Mouse (Mus musculus): ENCODE data around the gene Ankrd33b. TPM values are rescaled to one million over a fixed set of nuclear protein-coding genes. Genes with fewer than 3 reads are reported as not detected.

Ankrd33b gene
- polyA plus RNA-seq (2012; rRNA removed) = 25.4 and 26.0 TPM in 2 replicates

DNA sequence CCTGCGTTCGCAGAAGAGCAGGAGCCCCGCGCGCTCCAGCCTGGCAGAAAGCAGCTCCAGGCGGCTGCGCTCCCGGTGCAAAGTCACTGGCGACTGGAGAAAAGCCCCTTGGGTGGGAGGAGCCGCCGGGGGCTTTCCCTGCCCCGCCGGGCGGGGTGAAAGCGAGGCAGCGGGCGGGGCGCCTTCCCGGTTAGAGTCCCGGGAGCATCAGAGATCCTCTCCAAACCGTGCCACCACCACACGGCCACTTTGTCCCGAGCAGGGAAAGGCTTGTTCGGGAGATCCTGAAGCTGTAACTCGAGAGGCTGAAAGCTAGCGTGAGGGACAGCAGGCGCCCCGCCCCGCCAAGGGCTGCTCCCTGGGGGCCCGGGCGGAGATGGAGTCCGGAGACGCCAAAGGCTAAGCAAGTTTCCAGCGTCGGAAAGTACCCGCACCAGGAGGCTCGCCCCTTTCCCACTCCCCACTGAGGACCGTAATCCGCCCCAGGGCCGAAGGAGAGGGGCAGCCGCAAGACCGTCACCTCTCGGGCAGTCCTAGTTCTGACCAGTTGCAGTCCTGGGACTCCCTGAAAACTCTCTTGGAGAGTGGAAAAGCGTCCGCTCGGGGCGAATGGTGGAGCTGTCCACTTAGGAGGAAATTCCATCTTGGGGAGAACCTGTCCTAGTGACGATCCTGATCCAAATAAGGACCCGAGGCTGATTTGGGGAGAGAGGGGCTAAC is at the start of gene Ankrd33b:
TSS of gene Ankrd33b (minus strand) at position 246 of the 720 bp plus-strand sequence.
- DNase-seq (ENCODE audit: extremely low spot score in 1 of 2, low spot score in 1 of 2) = peak in 1 of 2 experiments; percentile 70

DNA sequence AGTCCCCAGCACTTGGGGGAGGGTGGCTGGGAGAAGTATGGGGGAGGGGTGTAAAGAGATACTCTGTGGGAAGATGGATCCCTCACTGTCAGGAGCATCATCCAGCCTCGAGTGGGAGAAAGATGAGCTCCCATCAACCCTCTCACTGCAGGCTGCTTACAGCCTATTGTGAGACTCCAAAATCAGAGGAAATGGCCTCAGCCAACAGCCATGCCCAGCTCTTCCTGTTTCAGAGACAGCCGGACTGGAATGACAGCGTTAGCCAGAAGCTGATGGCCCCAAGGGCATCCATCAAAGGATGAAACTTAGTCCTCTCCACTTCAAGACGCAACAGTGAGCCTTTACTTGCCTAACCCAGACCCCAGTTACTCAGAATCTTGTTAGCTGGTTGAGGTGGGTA is 47.7 kb upstream of the Ankrd33b start:
- no peak for DNase-seq (ENCODE audit: extremely low spot score in 1 of 2, low spot score in 1 of 2)

DNA sequence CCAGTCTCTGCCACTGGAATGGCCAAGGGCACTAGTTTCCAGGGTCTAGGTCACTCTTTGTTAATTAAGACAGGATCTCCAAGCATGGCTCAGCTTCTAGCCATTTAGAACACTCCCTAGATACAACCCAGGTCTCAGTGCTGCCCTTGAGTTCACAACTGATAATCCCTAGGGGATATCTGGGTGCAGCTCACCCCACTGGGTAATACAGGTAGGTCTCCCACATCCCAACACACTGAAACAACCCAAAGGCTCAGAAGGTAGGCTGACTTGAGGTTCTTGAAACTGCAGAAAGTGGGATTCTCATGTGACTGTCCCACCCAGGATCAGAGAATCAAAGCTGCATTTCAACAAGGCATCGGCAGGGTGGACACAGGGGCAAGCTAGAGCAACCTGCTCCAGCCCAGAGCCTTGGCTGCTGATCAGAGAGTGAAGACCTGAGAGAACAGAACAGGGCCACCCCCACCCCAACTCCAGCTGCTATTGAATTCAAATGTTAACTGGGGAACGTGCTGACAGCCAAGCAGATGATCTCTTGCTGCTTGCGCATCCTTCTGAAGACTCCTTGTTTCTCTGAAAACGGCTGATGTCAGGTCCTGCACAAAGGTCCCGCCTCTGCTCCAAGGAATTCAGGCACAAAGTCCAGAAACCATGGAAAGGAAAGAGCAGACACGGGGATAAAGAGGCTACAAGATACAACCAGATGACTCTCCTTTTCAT is 46.8 kb upstream of the Ankrd33b start:
- no peak for DNase-seq (ENCODE audit: extremely low spot score in 1 of 2, low spot score in 1 of 2)

DNA sequence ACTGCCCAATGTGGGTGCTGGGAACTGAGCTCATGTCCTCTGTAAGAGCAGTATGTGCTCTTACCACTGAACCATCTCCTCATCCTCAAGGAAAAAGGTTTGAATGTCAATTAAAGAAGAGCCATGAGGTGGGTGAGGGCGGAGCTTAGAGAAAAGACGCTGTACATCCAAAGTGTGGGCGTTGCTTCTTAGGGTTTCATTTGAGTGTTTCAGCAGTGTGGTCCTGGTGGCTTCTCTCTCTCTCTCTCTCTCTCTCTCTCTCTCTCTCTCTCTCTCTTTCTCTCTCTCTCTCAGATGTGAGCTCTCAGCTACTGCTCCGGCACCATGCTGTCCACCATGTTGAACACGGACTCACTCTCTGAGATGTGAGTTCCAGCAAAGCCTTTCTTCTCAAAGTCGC is 46.1 kb upstream of the Ankrd33b start:
- no peak for DNase-seq (ENCODE audit: extremely low spot score in 1 of 2, low spot score in 1 of 2)

DNA sequence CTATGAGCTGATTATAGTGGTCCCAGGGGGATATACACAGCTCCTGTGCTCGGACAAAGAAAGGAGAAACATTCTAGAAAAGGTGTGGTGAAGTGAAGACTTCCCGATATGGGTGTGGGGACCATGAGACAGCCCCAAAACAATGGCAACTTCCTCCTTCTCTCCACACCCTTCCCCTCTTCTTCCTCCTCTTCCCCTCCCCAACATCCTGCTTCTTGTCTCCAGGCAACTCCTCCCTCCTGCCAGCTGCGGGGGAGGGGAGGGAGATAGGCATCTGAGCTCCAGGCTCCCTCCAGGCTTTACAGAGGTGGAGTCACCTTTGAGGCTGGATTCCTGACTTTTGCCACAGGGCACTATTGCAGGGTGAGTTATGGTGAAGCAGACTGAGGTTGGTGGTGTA is 45.4 kb upstream of the Ankrd33b start:
- no peak for DNase-seq (ENCODE audit: extremely low spot score in 1 of 2, low spot score in 1 of 2)

DNA sequence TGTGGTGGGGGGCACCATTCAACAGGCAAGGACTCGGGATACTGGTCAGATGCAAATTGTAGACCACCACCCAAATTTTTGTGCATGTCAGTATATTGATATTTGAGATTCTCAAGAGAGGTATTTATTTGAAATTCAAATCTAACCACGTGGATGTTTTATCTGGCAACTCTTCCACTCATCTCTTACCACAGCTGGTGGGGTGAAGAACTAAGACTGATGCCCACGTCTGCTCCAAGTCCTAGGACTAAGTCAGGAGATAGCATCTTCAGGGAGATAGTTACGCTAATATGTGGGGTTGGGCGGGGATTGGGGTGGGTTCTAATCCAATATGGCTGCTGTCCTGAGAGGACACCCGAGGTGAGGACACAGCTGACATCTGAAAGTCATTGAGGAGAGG is 44.9 kb upstream of the Ankrd33b start:
- no peak for DNase-seq (ENCODE audit: extremely low spot score in 1 of 2, low spot score in 1 of 2)

DNA sequence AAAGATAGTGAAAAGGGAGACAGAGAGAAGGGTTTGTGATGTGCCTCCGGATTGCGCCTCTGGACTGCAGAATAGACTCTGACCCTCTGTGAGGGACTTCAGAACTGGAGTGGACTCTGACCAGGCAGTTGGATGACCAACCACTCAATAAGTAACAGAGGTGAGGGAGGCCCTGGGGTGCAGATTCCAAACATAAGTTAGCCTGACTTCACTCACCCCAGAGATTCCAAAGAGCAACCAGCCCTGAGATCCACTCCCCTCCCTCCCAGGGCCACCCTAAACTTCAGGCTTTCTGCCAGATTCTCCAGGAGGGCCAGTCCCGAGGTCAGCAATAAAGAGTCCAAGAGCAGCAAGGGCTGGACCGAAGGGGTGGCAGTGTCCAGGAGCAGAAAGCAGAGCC is 40.0 kb upstream of the Ankrd33b start:
- no peak for DNase-seq (ENCODE audit: extremely low spot score in 1 of 2, low spot score in 1 of 2)

DNA sequence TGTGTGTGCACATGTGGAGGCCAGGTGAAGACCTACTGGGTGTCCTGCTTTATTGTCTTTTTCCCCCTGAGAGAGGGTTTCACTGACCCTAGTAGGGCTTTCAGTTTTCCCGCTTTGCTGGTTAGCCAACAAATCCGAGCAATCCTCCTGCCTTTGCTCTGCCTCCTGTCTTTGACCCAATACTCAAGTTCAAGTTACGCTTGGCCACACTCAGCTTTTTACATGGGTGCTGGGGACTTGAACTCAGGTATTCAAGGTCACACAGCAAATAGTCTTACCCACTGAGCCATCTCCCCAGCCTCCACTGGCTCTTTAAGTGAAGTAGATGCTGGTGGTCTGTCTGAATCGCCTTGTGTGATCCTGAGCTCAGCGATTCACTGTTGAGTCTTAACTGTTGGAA is 39.4 kb upstream of the Ankrd33b start:
- no peak for DNase-seq (ENCODE audit: extremely low spot score in 1 of 2, low spot score in 1 of 2)

DNA sequence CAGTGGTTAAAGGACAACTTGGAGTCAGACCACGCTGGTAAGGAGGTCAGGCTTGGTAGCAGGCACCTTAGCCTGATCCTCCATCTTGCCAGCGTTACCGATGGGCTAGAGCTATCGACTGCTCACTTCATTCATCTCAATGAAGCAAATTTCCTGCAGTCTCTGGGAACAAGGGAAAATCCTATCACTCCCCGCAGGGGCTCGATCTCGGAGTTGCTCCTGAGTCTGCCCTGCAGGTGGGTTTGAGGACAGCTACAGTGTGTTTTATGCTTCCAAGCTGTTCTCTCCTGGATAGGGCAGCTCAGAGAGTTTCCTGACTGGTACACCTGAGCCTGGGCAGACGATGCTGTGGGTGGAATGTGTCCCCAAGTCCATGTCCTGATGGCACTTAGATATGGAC is 36.8 kb upstream of the Ankrd33b start:
- no peak for DNase-seq (ENCODE audit: extremely low spot score in 1 of 2, low spot score in 1 of 2)

DNA sequence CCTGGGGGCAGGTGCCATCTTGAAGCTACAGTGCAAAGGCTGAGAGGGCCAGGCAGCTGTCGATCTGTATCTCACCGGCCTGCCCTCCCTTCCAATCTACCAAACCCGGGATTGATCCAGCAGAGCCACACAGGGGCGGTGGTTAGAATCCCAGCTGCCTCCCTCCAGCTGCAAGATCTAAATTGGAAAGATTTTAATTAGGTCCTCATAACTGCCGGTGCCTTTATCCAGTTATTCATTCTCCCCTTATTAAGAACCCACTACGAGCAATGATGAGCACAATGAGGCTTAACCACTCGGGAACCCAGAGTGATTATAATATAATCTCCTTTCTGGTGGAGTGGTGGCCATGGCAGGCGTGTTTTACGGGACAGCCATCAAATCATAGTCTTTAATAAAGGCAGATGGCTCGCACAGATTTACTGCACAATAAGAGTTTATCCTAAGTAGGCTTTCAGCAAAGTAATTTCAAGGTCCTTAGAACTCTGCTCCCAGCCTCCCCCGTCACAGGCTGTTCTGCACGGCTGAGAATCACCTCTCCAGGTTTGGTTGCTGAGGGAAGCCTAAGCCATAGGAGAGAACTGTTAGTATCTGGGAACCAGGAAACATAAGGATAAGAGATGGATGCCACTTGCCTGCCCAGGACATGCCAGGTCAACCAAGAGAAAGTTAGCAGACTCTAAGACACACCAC is 34.8 kb upstream of the Ankrd33b start:
- DNase-seq (ENCODE audit: extremely low spot score in 1 of 2, low spot score in 1 of 2) = no peak

DNA sequence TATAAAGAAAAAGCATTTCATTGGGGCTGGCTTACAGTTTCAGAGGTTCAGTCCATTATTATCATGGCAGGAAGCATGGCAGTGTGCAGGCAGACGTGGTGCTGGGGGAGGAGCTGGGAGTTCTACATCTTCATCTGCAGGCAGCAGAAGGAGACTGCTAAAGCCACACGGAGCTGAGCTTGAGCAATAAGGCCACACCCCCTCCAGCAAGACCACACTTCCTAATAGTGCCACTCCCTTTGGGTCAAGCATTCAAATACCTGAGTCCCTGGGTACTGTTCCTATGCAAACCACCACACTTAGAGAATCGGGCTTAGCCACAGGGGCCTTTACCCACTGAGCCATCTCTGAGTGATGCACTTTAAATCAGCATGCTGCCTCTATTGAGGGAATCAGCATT is 33.4 kb upstream of the Ankrd33b start:
- DNase-seq (ENCODE audit: extremely low spot score in 1 of 2, low spot score in 1 of 2) = no peak

DNA sequence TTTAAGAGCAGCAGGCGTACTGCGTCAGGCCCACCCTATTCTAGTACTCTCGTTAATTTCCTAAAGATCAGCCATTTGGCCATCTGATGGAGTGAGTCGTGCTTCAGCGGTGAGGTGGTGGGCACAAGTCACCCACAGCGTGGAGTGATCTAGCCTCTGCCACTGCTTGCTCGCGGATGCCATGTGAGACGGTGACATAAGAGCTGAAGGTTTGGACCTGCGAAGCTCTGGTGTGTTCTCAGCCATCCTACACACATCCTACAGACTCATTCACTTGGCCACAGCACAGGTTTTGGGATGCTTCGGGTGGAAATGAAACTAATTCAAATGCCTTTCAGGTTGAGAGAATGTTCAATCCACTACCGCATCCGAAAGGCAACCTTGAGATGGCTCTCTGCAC is 31.2 kb upstream of the Ankrd33b start:
- DNase-seq (ENCODE audit: extremely low spot score in 1 of 2, low spot score in 1 of 2) = peak; percentile 67 to 76

DNA sequence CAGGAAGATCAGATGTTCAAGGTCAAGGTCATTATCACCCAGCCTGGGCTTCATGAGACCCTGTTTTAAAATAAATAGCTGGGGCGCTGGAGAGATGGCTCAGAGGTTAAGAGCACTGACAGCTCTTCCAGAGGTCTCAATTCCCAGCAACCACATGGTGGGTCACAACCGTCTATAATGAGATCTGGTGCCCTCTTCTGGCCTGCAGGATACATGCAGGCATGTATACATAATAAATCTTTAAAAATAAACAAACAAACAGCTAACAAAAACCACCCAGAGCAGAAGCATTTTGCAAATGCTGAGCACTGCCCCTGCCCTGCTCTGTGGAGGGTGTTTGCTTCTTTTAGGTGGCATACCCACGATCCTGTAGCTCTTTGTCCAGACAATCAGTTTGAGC is 29.9 kb upstream of the Ankrd33b start:
- no peak for DNase-seq (ENCODE audit: extremely low spot score in 1 of 2, low spot score in 1 of 2)

DNA sequence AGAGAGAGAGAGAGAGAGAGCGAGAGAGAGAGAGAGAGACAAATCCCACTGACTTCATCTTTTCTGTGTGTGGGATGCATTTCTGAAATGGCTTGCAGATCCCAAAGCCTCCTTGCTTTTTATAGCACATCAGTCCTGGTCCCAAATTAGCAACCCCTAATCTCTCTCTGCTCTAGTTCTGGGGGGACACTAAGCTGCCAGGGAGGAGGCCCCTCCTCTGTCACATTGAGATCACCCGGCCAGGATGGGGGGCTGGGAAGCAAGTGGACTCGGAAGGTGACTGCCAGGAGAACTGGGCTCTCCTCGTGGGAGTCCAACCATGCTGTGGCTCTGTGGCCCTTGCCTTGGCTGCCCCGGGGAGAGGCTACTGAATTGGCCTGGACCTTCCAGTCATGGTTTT is 29.2 kb upstream of the Ankrd33b start:
- peak; percentile 52 to 66 for DNase-seq (ENCODE audit: extremely low spot score in 1 of 2, low spot score in 1 of 2)

DNA sequence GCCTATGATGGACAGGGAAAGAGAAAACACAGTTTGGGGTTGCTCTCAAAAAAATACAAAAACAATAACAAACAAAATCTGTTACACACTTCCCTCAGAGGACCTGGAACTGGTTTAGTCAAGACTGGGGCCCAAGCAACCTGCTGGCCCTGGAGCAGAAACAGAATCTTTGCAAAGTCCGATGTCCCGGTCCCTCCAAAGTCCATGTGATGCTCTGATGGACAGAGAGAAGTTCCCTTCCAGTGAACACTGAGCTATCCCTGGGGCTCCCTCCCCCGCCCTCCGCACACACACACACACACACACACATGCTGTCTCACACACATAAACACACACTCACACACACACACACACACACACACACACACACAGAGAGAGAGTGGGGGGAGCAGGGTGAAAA is 28.5 kb upstream of the Ankrd33b start:
- no peak for DNase-seq (ENCODE audit: extremely low spot score in 1 of 2, low spot score in 1 of 2)

DNA sequence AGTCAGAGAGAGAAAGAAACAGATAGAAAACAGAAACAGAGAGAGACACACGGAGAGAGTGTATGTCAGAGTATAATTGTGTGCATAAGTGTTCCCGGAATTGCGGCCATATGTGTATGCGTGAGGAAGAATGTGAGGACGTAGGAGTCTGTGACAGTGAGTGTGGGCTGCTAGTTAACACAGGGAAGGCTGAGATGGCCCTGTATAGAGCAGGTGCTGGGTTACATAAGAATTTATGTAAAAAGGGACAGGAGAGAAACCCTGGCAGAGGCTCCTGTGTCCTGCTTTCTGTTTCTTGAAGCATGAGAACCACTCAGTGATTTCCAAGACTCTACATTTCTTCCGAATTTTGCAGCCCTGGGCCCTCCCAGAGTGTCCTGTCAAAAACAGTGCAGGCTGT is 25.9 kb upstream of the Ankrd33b start:
- DNase-seq (ENCODE audit: extremely low spot score in 1 of 2, low spot score in 1 of 2) = peak; percentile 87 to 88

DNA sequence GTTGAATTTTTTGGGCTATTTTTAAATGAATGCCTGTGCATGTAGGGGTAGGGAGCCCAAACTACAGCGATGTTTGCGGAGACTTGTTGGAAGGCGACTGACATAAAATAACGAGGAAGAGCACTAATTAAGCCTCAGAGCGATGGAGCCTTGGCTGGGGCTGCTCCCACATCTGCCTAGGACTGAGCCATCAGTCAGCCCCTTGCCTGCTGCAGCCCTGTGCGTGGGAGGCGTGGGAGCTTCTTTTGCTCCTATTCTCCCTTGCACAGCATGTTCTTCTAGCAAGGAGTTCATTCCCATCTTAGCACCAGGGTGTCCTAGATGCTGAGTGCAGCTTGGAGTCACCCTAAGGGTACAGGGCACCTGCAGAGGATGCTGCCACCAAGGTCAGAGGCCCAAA is 25.2 kb upstream of the Ankrd33b start:
- DNase-seq (ENCODE audit: extremely low spot score in 1 of 2, low spot score in 1 of 2) = peak; percentile 72 to 81

DNA sequence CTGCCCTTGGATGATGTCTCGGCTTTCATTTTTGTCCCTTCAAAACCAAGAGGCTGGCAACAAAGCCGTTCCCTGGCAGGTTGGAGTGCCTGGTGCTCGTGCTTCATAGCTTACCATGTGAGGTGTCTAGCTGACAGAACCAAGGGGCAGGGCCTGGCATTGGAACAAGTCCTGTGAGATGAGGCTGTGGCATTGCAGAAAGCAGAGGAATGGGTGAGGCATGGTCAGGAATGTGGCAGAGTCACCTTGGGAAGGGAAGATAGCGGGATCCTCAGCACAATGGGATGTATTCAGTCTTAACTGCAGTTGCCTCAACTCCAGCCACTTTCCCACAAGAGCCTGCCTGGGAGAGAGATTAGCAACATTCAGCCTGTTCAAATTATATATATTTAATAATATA is 24.6 kb upstream of the Ankrd33b start:
- no peak for DNase-seq (ENCODE audit: extremely low spot score in 1 of 2, low spot score in 1 of 2)

DNA sequence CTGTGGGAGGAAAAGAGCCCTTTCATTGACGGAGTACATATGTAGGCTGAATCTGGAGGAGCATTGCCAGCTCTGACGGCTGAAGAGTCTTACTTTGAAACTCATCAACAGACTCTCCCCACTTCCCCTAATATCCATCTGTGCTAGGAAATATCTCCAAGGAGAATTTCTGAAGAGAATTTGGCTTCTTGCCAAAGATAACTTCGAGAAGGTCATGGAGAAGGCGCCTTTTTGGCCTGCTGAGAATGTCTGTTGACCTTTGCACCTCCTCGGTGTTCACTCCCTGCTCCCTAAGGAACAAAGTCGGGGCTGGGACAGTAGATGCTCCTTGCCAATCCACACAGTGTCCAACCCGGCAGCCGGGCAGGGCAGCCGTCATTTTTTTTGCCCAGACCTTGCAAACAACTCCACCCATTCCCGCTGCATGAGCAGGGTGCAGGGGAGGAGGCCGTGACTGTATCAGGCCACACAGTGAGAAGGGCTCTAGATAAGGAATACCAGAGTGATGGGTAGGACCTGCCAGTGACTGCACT is 14.5 kb upstream of the Ankrd33b start:
- peak in 1 of 2 experiments; percentile 68 for DNase-seq (ENCODE audit: extremely low spot score in 1 of 2, low spot score in 1 of 2)

DNA sequence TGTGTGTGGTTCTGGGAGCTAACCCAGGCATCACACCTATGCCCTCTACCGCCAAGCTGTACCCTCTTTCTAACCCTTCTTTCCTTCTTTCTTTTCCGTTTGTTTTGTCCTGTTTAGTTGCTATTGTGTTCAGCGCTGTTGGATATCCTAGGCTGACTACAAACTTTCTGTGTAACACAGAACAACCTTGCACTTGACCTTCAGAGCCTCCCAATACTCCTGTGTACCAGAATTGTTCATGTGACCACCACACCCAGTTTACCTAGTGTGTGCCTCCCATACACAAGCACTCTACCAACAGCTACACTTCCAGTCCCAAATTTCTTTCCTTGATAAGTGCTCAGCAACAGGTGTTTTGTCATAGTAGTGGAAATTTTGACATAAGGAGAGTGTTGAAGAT is 11.9 kb upstream of the Ankrd33b start:
- no peak for DNase-seq (ENCODE audit: extremely low spot score in 1 of 2, low spot score in 1 of 2)

DNA sequence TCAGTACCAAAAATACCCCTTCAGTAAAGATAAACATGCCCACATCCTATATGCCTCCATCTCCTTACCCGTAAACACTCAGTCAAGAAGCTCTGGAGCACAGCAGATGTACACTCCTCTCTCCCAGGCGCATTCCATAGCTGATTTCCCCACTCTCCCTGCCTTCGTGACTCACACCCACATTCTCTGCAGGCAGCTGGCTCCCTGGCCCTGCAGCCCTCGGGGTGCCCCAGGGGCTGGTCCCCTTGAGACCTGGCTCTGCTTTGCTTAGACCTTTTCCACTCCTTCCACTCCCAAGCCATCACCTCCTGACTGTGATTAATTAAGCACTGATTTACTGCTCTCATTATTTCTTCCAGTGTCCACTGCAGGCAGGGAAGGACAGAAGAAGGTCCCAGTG is 7.7 kb upstream of the Ankrd33b start:
- no peak for DNase-seq (ENCODE audit: extremely low spot score in 1 of 2, low spot score in 1 of 2)

Measured in frontal cortex, adult 2 months (tissue).